Mouse (Mus musculus) small intestine, adult 2 months (tissue): Measurements from ENCODE around the gene Prmt8.

ENCODE experiments used
- CTCF ChIP-seq: fragments of 200-500 bp; IDR thresholded peaks from 2 replicates; pipeline ENCODE4 v1.5.1; 2012; ENCODE audit warnings: low read depth, mild to moderate bottlenecking, control low read depth, inconsistent platforms, low read length, moderate library complexity, mixed read lengths; ENCODE audit not compliant: insufficient replicate concordance, insufficient read length; ENCODE audit errors: extremely low read depth
- POLR2A ChIP-seq: fragments of 200-500 bp; IDR thresholded peaks from 2 replicates; pipeline ENCODE4 v1.6.1; 2012; ENCODE audit warnings: low read depth, mild to moderate bottlenecking, control low read depth, inconsistent platforms, low read length, moderate library complexity

DNA sequence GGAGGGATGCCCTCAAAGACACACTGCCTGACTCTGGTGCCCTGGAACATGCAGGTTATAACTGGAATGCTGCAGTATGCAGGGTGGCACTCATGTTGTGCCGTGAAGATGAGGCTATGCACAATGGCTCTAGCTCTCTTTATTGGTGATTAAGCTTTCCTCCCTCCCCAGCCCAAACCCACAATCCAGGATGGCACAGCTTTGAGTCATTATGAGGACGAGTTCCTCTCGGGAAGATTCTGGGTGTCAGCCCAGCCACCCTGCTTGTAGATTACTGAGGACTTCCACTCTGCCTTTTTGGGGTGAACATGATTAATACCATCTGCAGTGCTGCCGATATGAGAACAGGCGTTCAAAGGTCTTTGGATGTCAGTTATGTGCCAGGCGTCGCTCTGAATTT, 75.6 kb downstream of the Prmt8 start:
- TF ChIP-seq CTCF, result no peak
- no peak for TF ChIP-seq POLR2A
